Mouse (Mus musculus): ENCODE measurements around the gene Gstt4.
A peak's percentile ranks its signal among the peaks of the same experiment; 100 is the strongest.
"Not testable (repeated sequence)": the region's sequence is repeated elsewhere in the genome, so short reads cannot be mapped to it uniquely, and the experiment has no call there.

Gene Gstt4

GRCm38 (mm10) chr10:75822443-75822842 lies at the start of gene Gstt4:
Gene Gstt4, minus strand, starts transcription at chr10:75822543.
- DNase-seq (ENCODE audit: low spot score) = no peak

GRCm38 (mm10) chr10:75861587-75861986 lies 39.2 kb upstream of the Gstt4 start:
- no peak for DNase-seq (ENCODE audit: low spot score)

- DNase-seq (ENCODE audit: low spot score) = no peak
These were observed 38.4 kb upstream of the Gstt4 start for GRCm38 (mm10) chr10:75860746-75861145.

DNA sequence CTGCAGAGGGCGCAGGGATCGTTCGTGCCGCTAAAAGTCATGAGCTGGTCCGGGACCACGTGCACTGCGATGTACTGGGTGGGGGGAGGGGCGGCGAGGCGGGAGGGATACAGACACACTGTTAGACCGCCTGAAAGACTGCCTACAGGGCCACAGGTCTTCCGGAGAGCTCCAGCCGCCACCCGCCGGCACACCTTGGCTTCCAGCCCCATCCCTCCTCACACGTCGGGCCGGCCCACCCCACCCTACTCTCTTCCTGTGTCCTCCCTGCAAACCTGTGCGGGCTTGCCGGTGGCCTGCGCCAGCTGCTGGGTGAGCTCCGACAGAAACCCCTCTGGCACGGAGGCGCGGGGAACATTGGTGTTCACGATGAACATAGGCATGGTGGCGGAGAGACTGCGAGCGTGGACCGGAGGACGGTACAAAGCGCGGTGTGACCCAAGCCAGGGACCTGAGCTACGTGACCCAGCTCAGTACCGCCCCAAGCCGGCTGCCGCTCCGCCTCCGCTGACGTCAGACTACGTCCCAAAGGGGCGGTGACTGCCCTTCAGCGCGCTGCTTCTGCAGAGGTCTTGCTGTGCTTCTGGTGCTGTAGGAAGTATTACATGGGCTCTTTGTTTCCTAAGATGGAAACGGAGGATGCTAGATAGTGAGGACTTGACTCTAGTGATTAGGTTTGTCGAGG lies 37.6 kb upstream of the Gstt4 start, which contains the start of gene Mif:
Mif (minus strand) TSS at position 455 of the 685 bp plus-strand sequence.
- DNase-seq (ENCODE audit: low spot score) = peak; percentile 47

DNA sequence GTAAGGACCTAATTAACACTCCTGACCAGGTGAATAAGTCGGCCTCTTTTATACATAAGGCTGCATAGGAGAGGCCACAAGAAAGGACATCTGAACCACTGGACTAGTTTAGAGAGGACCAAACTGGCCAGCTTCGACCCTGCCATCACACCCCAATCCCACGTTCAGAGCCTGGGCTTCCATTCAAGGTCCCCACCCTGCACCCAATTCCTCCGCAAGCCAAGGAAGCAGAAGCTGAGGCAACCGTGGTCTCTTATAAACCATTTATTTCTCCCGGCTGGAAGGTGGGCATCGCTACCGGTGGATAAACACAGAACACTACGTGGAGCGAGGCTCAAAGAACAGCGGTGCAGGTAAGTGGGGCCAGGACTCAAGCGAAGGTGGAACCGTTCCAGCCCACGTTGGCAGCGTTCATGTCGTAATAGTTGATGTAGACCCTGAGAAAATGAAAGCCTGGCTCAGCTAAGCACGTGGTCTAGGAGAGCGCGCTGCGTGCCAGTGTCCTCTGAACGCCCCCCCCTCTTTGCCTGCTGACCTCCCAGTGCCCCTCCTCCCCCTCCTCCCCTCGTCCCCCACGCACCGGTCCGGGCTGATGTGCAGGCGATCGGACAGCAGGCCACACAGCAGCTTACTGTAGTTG lies 36.9 kb upstream of the Gstt4 start:
- no peak for DNase-seq (ENCODE audit: low spot score)

GRCm38 (mm10) chr10:75857598-75857997 lies 35.3 kb upstream of the Gstt4 start:
- no peak for DNase-seq (ENCODE audit: low spot score)

DNA sequence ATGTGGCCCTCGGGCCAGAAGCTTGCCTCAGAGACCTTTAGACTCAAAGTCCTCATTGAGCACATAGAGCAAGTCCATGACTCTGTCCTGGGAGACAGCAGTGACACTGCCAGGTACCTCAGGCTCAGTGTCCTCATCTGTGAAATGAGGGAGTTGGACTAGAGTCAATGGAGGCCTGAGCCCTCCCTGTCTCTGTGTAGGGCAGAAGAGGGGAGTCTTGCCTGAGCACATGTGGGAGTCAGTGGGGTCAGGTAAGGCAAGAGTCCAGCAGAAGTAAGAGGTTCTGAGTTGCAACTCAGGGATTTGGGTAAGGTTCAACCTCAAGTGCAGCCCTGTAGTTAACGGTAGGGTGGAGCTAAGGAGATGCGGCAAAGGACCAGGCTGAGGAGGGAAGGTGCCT lies 34.6 kb upstream of the Gstt4 start:
- DNase-seq (ENCODE audit: low spot score) = no peak

DNA sequence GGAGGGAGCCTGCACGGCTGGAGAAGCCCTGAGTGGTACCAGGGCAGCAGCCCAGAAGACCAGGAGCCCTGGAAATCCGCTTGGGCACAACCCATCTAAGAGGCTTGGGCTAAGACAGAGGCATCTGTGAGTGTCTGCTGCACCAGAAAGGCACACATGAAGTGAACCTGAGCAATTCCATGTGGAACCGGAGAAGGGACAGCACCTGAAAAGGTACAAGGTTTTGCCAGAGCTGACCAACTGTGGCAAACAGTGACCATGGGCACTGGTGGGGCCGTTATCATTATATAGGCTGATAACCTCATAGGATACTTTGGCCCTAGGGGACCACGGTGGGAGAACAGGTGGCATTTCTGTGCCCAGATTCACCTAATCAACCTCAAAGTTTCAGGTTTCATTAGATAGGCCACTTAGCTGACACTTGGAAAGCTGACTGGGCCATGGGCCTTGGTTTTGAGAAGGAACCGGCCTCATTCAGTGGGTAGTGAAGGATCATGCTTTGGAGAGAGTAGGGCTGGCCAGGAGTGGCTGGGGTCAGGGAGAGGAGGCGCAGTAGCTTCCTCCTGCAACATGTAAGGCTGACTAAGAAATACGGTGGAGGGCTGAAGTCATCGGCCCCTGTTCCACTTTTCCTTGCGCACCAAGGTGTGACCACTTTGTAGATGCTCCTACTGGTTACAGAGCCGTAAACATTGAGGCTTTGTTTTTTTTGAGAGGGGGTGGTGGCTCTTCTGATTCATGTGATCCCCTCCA lies 34.0 kb upstream of the Gstt4 start:
- DNase-seq (ENCODE audit: low spot score) = no peak

GRCm38 (mm10) chr10:75855416-75855981 lies 33.2 kb upstream of the Gstt4 start:
- no peak for DNase-seq (ENCODE audit: low spot score)

DNA sequence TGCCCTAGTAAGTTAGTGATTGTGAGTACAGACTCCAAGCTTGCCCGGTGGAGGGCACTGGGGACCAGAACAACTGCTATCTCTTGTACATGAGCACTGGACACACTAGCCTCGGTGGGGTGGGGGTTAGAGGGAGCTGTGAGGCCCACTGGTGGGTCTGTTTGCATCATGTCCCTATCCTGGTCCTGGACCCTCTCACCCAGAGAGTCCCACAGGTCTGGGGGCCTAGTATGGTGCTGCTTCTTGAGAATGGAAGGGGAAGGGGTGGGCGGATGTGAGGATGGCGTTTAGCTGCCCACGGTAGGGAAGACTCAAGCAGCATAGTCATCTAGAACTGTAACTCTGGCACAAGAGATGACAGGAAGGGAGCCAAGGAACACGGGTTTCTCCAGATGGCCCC lies 32.4 kb upstream of the Gstt4 start:
- no peak for DNase-seq (ENCODE audit: low spot score)

GRCm38 (mm10) chr10:75854096-75854495 lies 31.8 kb upstream of the Gstt4 start:
- no peak for DNase-seq (ENCODE audit: low spot score)

DNA sequence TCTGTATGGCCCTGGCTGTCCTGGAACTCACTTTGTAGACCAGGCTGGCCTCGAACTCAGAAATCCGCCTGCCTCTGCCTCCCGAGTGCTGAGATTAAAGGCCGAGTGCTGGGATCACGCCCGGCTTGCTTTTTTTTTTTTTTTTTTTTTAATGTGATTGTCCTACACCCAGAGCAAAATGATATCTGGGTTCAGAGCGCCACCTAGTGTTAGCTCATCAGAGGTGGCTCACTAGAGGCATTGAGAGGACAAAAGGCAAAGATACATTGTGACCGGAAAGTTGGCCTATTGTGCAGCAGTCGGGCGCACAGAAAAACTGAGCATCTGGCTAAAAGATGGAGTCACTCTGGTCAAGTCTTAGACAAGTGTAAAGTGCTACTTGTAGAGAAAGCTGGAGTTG lies 31.1 kb upstream of the Gstt4 start:
- DNase-seq (ENCODE audit: low spot score) = no peak

DNA sequence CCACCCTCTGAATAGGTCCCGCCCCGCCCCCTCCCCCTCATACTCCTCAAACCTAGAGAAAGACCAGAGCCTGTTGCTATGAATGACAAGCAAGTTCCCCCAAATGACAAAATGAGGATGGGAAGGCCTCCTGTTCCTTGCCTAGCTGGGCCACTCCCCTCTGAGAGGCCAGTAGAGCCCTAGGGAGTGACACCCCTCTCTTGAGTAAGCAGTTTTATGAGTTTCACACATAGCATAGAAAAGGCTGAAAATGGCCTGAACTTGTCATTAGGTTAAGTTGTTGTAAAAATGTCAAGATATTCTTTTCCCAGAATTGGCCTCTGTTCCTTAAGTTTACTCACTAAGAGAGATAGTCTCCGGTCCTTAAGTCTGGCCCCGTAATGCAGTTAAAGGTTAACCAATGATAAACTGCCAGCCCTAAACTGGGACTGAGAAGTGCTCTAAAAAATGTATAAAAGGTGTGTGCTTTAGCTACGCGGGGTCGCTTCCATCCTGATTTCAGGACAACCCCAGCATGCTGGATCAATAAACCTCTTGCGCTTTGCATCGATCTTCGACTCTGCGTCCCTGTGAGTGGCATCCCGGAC lies 30.3 kb upstream of the Gstt4 start:
- no peak for DNase-seq (ENCODE audit: low spot score)

DNA sequence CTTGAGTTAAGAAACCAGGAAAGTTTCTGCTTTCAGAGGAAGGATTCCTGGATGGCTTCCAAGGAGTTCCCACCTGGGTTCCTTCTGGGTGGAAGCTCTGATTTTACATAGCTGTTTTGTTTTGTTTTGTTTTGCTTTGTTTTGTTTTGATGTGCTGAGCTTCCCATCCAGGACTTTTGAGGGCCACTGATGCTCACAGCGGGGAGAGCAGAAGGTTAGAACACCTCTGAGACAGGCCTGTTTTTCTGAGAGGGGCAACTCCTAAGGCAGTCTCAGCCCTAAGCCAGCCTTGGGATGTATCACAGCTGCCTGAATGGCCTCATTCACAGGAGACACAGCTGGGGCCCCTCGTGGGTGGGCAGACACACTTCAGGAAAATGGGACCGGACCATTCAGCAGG lies 29.3 kb upstream of the Gstt4 start:
- DNase-seq (ENCODE audit: low spot score) = no peak

GRCm38 (mm10) chr10:75851076-75851475 lies 28.7 kb upstream of the Gstt4 start:
- no peak for DNase-seq (ENCODE audit: low spot score)

GRCm38 (mm10) chr10:75848382-75848781 lies 26.0 kb upstream of the Gstt4 start:
- DNase-seq (ENCODE audit: low spot score) = no peak

GRCm38 (mm10) chr10:75845306-75845930 lies 23.1 kb upstream of the Gstt4 start:
- DNase-seq (ENCODE audit: low spot score) = no peak

- no peak for DNase-seq (ENCODE audit: low spot score)
These were observed 22.5 kb upstream of the Gstt4 start for GRCm38 (mm10) chr10:75844800-75845199.

DNA sequence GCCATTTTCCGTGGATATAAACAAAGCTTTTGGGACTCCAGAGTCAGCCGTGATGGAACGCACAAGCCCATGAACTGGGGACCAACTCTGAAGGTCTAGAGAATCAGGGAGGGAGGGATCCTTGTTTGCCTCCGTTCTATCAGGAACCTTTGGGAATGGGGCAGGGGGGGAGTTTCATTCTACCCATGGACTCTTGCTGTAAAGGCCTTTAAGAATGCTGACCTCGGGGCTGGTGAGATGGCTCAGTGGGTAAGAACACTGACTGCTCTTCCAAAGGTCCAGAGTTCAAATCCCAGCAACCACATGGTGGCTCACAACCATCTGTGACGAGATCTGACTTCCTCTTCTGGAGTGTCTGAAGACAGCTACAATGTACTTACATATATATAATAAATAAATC lies 21.6 kb upstream of the Gstt4 start:
- DNase-seq (ENCODE audit: low spot score) = not testable (repeated sequence)

GRCm38 (mm10) chr10:75839092-75839491 lies 16.7 kb upstream of the Gstt4 start:
- no peak for DNase-seq (ENCODE audit: low spot score)

DNA sequence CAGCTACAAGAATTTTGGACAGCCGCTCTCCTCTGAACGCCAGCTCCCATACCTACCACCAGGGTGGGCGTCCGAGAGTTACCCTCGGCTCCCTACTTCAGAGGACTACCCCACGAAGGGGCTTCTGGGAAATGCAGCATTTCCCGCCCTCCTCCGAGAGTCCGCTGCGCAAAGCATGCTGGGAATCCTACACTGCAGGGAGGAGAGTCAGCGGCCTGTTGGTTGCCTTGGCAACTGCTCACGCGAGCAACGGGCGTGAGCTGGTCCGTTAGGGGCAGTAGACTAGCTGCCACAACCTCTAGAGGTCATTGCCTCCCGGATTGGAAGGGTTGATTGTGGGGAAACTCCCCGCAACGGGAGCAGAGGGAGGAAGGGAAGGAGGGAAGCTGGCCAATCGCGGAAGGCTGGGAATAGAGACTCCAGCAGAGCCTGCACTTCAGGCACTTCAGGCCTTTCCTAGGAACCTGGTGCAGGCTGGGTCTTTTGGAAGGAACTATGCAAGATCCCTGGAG lies 15.0 kb upstream of the Gstt4 start, which contains the start of gene Gstt2:
Gstt2 (minus strand) TSS at position 177 of the 512 bp plus-strand sequence.
- peak; percentile 62 for DNase-seq (ENCODE audit: low spot score)

Data from urinary bladder, postnatal 10 days (tissue).